ENCODE assay signal across 9 mouse cellular contexts in the genomic region with DNA sequence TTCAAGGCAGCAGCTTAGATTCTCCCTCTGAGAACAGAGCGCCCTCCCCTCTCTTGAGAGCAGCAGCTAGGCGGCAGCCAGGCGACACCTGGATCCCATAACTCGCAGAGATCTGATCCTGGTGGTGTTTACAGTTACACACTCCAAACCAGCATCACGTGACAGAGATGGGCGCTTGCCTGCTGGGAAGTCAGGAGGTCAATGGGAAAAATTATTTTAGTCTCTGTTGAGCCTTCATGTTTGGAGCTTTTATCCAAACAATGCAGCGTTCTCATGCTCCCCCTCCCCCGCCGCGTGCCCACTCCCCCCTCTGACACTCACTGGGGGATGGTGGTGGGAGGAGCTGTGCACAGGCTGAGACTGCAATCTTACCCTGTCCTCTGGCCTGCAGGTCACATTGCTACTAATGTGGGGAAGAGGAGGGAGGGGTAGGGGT. TPM values are rescaled to one million over a fixed set of nuclear protein-coding genes. Genes with fewer than 3 reads are reported as not detected.
DNase-seq lines count a peak whose midpoint lies in the region; ATAC-seq and TF ChIP-seq lines count a peak whose summit lies in the region.
"Had no signal": no experiment of that assay in that cellular context is flagged by ENCODE, and none has a peak within 500 bp of the region (broad histone marks: within the 10 kb centered on the region; RNA-seq: fewer than 3 reads in every experiment).

No protein-coding gene starts in this region.

- ATAC-seq in intestine, postnatal 0 days, result peak; percentile 58; the same call in 1 of the 2 replicates

- H3K27me3 ChIP-seq in intestine, postnatal 0 days (replicated peaks; ENCODE audit: control insufficient read depth, insufficient read depth, low read length), result no peaks in the 10 kb centered on the region
- H3K27me3 ChIP-seq: liver, embryonic 13.5 days had no signal

- intact Hi-C loops in gastrocnemius, postnatal 14 days (cut with DNase I; ENCODE audit: low total_unique reads), result no loop called here

- no peaks in the 10 kb centered on the region for H3K36me3 ChIP-seq in intestine, postnatal 0 days (ENCODE audit: control insufficient read depth, insufficient read depth)
- H3K36me3 ChIP-seq: liver, embryonic 13.5 days had no signal

- no peak overlapping the region for H3K27ac ChIP-seq in intestine, postnatal 0 days (ENCODE audit: low read depth, low read length)
- H3K27ac ChIP-seq: liver, embryonic 13.5 days had no signal

- 0 out of 2 replicates have a peak overlapping the region, but pooled peaks have one; percentile 1 for H3K4me2 ChIP-seq in intestine, postnatal 0 days (replicated peaks; ENCODE audit: low read depth)
- H3K4me2 ChIP-seq: liver, embryonic 13.5 days had no signal

- 8% methylated on average over 10 of the region's 10 CpGs for WGBS in intestine, postnatal 0 days

- H3K4me1 ChIP-seq in intestine, postnatal 0 days (replicated peaks; ENCODE audit: control insufficient read depth, insufficient read depth, low read length), result peaks cover 3% of the 10 kb centered on the region; the same call in 1 of the 2 replicates
- H3K4me1 ChIP-seq: liver, embryonic 13.5 days had no signal

- peak; percentile 42 for TF ChIP-seq CTCF in intestine, postnatal 0 days (IDR thresholded peaks at IDR 0.05; ENCODE audit: low read depth)

- H3K9me3 ChIP-seq in intestine, postnatal 0 days (ENCODE audit: control insufficient read depth), result no peaks in the 10 kb centered on the region
- H3K9me3 ChIP-seq: liver, embryonic 13.5 days had no signal

- no peak overlapping the region for H3K4me3 ChIP-seq in intestine, postnatal 0 days (ENCODE audit: low read depth, low read length)
- H3K4me3 ChIP-seq: liver, embryonic 13.5 days had no signal

- DNase-seq in urinary bladder, postnatal 14 days (ENCODE audit: low spot score), result peak; percentile 64
- DNase-seq in urinary bladder, postnatal 10 days (ENCODE audit: low spot score), result no peak
- DNase-seq in gastrocnemius, postnatal 14 days, result peak; percentile 57
- peak; percentile 66 to 74 for DNase-seq in lung, adult 18-20 months
- peak; percentile 60 for DNase-seq in retina, embryonic 14.5 days (ENCODE audit: low spot score)
- DNase-seq in natural killer cell, adult 2 months (ENCODE audit: low spot score in 2 of 2), result no peak
- no peak for DNase-seq in layer of hippocampus, postnatal 36 days
- DNase-seq: liver, embryonic 13.5 days had no signal

- H3K9ac ChIP-seq in intestine, postnatal 0 days (ENCODE audit: low read depth, low read length), result no peak overlapping the region
- H3K9ac ChIP-seq: liver, embryonic 13.5 days had no signal

RNA-seq across cellular contexts. Expression of gene Afap1l2, which starts 10.8 kb away (rescaled TPM):
- 10 to 100 TPM in 1 of 2 experiments, 1 to 10 TPM in 1; 6.0 to 11.0 TPM for total RNA-seq in gastrocnemius, postnatal 14 days (2021)
- 7.1 TPM in 2 replicates for polyA plus RNA-seq in intestine, postnatal 0 days (2015; fragmentation: Nextera tagmentation; extraction: Ambion mirVana)
- total RNA-seq in layer of hippocampus, postnatal 36 days (2021), result 10 to 100 TPM; 11.5 to 14.7 TPM

Comparison
In these comparisons a context has a peak if more than half of its experiments do, and no peak if none do; other contexts are left out.
1. DNase-seq: peak in urinary bladder, postnatal 14 days (single experiment), gastrocnemius, postnatal 14 days (single experiment), lung, adult 18-20 months (2 of 2) and retina, embryonic 14.5 days (single experiment); none in urinary bladder, postnatal 10 days (single experiment), natural killer cell, adult 2 months (0 of 2) and layer of hippocampus, postnatal 36 days (0 of 2).